Mouse (Mus musculus) liver, embryonic 14.5 days (tissue): ENCODE data around the gene Clasp1. TPM values are rescaled to one million over a fixed set of nuclear protein-coding genes. Genes with fewer than 3 reads are reported as not detected.

ENCODE experiments used
- ATAC-seq: fragments of 200-750 bp; cut with Nextera tagmentation; 2 replicates; pipeline ENCODE4 v1.8.0; 2017; ENCODE audit warnings: moderate number of reproducible peaks, mild to moderate bottlenecking, moderate library complexity; ENCODE audit not compliant: insufficient read depth
- DNase-seq, 3 experiments: peaks; one replicate each; pipeline ENCODE4 v3.0.0-alpha.2; 2012 to 2013; ENCODE audit warnings: low read depth in 3 of 3, low spot score in 3 of 3
- H3K27ac ChIP-seq: fragments of 300-500 bp; sonication (generic); 2 replicates; pipeline ENCODE4 v1.5.1; 2014; ENCODE audit warnings: moderate library complexity, mild to moderate bottlenecking, control low read depth, inconsistent platforms
- H3K27me3 ChIP-seq: fragments of 300-500 bp; sonication (generic); 2 replicates; pipeline ENCODE4 v1.6.1; 2014; ENCODE audit warnings: mild to moderate bottlenecking, low read length, moderate library complexity; ENCODE audit not compliant: control insufficient read depth, insufficient read depth
- H3K36me3 ChIP-seq: fragments of 300-500 bp; sonication (generic); replicated peaks from 2 replicates; pipeline ENCODE4 v1.6.1; 2014; ENCODE audit warnings: low read depth; ENCODE audit not compliant: control insufficient read depth, insufficient read depth
- H3K4me1 ChIP-seq, 2 experiments: fragments of 200-500 bp in 1 of 2; fragments of 300-500 bp in 1 of 2; sonication (generic) in 1 of 2; replicated peaks; 2 replicates each; pipeline ENCODE4 v1.6.1; 2012 to 2014; ENCODE audit warnings: antibody characterized with exemption in 1 of 2, inconsistent platforms in 1 of 2, low read length in 1 of 2; ENCODE audit not compliant: control insufficient read depth in 2 of 2, insufficient read depth in 2 of 2
- H3K4me2 ChIP-seq: fragments of 300-500 bp; sonication (generic); 2 replicates; pipeline ENCODE4 v1.6.1; 2014; ENCODE audit warnings: low read depth, mild to moderate bottlenecking, control low read depth, moderate library complexity
- H3K4me3 ChIP-seq, 2 experiments: fragments of 200-500 bp in 1 of 2; fragments of 300-500 bp in 1 of 2; sonication (generic) in 1 of 2; 2 replicates each; pipeline ENCODE4 v1.5.1; 2012 to 2014; ENCODE audit warnings: low read depth in 2 of 2, low read length in 2 of 2, mild to moderate bottlenecking in 2 of 2, control low read depth in 1 of 2, inconsistent platforms in 1 of 2, moderate library complexity in 1 of 2; ENCODE audit not compliant: insufficient read depth in 1 of 2
- H3K9ac ChIP-seq: fragments of 300-500 bp; sonication (generic); replicated peaks from 2 replicates; pipeline ENCODE4 v1.6.1; 2014; ENCODE audit warnings: mild to moderate bottlenecking, control low read depth, moderate library complexity
- H3K9me3 ChIP-seq: fragments of 300-500 bp; sonication (generic); 2 replicates; pipeline ENCODE4 v1.6.1; 2016; ENCODE audit warnings: low read length, mixed read lengths; ENCODE audit not compliant: control insufficient read depth
- CTCF ChIP-seq: IDR thresholded peaks from 2 replicates; pipeline ENCODE4 v1.5.1; 2016; ENCODE audit warnings: antibody characterized with exemption, low read depth, control low read depth
- EP300 ChIP-seq: IDR thresholded peaks from 2 replicates; pipeline ENCODE4 v1.6.1; 2016; ENCODE audit warnings: antibody characterized with exemption, low read depth
- WGBS: fragments of 180-500 bp; shearing (Covaris S2); extraction: QIAGEN DNeasy Blood & Tissue Kit; methylation state at CpG from one replicate; pipeline ENCODE4 v1.1.7; 2014; ENCODE audit not compliant: insufficient replicate concordance; 5-methylcytosine and 5-hydroxymethylcytosine counted together
- polyA plus RNA-seq, 2 experiments: library from polyadenylated mRNA; depleted of rRNA in 1 of 2; stranded (reverse) in 1 of 2; unstranded in 1 of 2; fragments of >200 nt; fragmentation: Nextera tagmentation in 1 of 2; extraction: Ambion mirVana in 1 of 2; gene quantifications; 2 replicates each; pipeline versions ENCODE4 v1.2.1 to v1.2.3; 2012 to 2014

Gene Clasp1
- polyA plus RNA-seq, 2 experiments = 6.5 to 8.8 TPM

- ATAC-seq (no peak), DNase-seq (no peak)
- WGBS = 84% methylated on average over 9 of the region's 9 CpGs
- TF ChIP-seq CTCF (no peak), EP300 (no peak)
- Histone ChIP-seq H3K4me2 (no peak overlapping the region), H3K4me3 (no peak overlapping the region), H3K4me1 (peaks cover 0 to 6% of the 10 kb centered on the region in 2 experiments; a peak in 1 of 4 replicates), H3K27ac (no peak overlapping the region), H3K27me3 (no peaks in the 10 kb centered on the region), H3K9ac (no peak overlapping the region), H3K9me3 (no peaks in the 10 kb centered on the region), H3K36me3 (no peaks in the 10 kb centered on the region; the same call in 1 of the 2 replicates)
Measured at GRCm38 (mm10) chr1:118397866-118398265, 9.0 kb downstream of the Clasp1 start.

GRCm38 (mm10) chr1:118398567-118398966, 9.7 kb downstream of the Clasp1 start:
- ATAC-seq (no peak), DNase-seq (no peak)
- Histone ChIP-seq H3K4me1 (peaks cover 0 to 13% of the 10 kb centered on the region in 2 experiments; a peak in 3 of 4 replicates), H3K27ac (no peak overlapping the region), H3K4me2 (no peak overlapping the region), H3K27me3 (no peaks in the 10 kb centered on the region), H3K4me3 (no peak overlapping the region), H3K9me3 (no peaks in the 10 kb centered on the region), H3K36me3 (no peaks in the 10 kb centered on the region; the same call in 1 of the 2 replicates), H3K9ac (no peak overlapping the region)
- TF ChIP-seq EP300 (no peak), CTCF (no peak)
- 64% methylated on average over 6 of the region's 6 CpGs for WGBS

GRCm38 (mm10) chr1:118399625-118400310, 10.9 kb downstream of the Clasp1 start:
- no peak for DNase-seq
- Histone ChIP-seq H3K36me3 (no peaks in the 10 kb centered on the region), H3K27ac (no peak overlapping the region), H3K27me3 (no peaks in the 10 kb centered on the region), H3K4me2 (no peak overlapping the region), H3K9ac (no peak overlapping the region), H3K4me3 (no peak overlapping the region), H3K4me1 (peaks cover 0 to 13% of the 10 kb centered on the region in 2 experiments; a peak in 3 of 4 replicates), H3K9me3 (no peaks in the 10 kb centered on the region)
- TF ChIP-seq CTCF = no peak
- TF ChIP-seq EP300 = no peak
- WGBS = 52% methylated on average over 8 of the region's 8 CpGs
- ATAC-seq = no peak

- no peak for TF ChIP-seq EP300
- no peak for TF ChIP-seq CTCF
- WGBS = 87% methylated on average over 4 of the region's 4 CpGs
Measured at GRCm38 (mm10) chr1:118401991-118402390, 13.1 kb downstream of the Clasp1 start.

GRCm38 (mm10) chr1:118402556-118402955, 13.7 kb downstream of the Clasp1 start:
- H3K36me3 ChIP-seq = no peaks in the 10 kb centered on the region
- H3K27ac ChIP-seq = no peak overlapping the region
- H3K9ac ChIP-seq = no peak overlapping the region
- no peak for TF ChIP-seq CTCF
- no peak for TF ChIP-seq EP300
- no peak overlapping the region for H3K4me3 ChIP-seq
- DNase-seq = no peak
- H3K27me3 ChIP-seq = no peaks in the 10 kb centered on the region
- peaks cover 0 to 13% of the 10 kb centered on the region in 2 experiments; a peak in 3 of 4 replicates for H3K4me1 ChIP-seq
- 69% methylated on average over 8 of the region's 8 CpGs for WGBS
- H3K4me2 ChIP-seq = no peak overlapping the region
- no peak for ATAC-seq
- no peaks in the 10 kb centered on the region for H3K9me3 ChIP-seq

More at GRCm38 (mm10) chr1:118401991-118402390, 13.1 kb downstream of the Clasp1 start:
- Histone ChIP-seq H3K4me3 (no peak overlapping the region), H3K4me1 (peaks cover 0 to 13% of the 10 kb centered on the region in 2 experiments; a peak in 3 of 4 replicates), H3K9me3 (no peaks in the 10 kb centered on the region), H3K27ac (no peak overlapping the region), H3K36me3 (no peaks in the 10 kb centered on the region), H3K27me3 (no peaks in the 10 kb centered on the region), H3K9ac (no peak overlapping the region), H3K4me2 (no peak overlapping the region)
- DNase-seq (no peak), ATAC-seq (no peak)
